In the genomic region with DNA sequence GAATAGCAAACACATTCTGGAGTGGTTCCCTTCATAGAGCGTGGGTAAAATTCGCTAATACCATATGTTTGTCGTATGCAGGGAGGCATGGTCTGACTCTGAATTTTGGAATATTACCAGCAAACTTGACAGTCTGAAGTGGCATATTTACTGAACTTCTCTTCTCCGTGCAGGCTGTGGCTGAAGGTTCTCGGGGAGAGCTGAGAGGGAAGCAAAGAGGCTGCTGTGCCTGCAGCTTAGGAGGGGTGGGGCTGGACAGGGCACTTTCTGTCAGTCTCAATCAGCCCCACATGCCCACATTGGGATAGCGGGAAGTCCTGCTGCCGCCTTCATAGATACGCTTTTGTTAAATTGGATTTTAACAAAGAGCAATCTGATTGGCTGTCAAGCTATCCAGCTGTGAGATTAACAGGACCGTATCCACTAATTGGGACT, we compare ENCODE assay signal across 9 mouse cellular contexts.
A peak's percentile ranks its signal among the peaks of the same experiment; 100 is the strongest.
DNase-seq lines count a peak whose midpoint lies in the region; ATAC-seq and TF ChIP-seq lines count a peak whose summit lies in the region.
"Had no signal": no experiment of that assay in that cellular context is flagged by ENCODE, and none has a peak within 500 bp of the region (broad histone marks: within the 10 kb centered on the region; RNA-seq: fewer than 3 reads in every experiment).

No protein-coding gene starts in this region.

- peaks cover 4% of the 10 kb centered on the region for H3K4me1 ChIP-seq in lung, embryonic 16.5 days (replicated peaks; ENCODE audit: control insufficient read depth, insufficient read depth, low read length)
- no peaks in the 10 kb centered on the region for H3K4me1 ChIP-seq in lung, adult 2 months (ENCODE audit: control insufficient read depth, insufficient read depth, low read length)
- H3K4me1 ChIP-seq in embryonic facial prominence, embryonic 15.5 days = peaks cover 10% of the 10 kb centered on the region; the same call in 1 of the 2 replicates
- H3K4me1 ChIP-seq in hindbrain, embryonic 12.5 days = peaks cover 7% of the 10 kb centered on the region
- H3K4me1 ChIP-seq: neural tube, embryonic 13.5 days had no signal

- DNase-seq in lung, adult 2 months = no peak
- DNase-seq in retina, postnatal 1 day = peak; percentile 90
- no peak for DNase-seq in gastrocnemius, adult 2 months
- DNase-seq: gastrocnemius, postnatal 36 days had no signal

- no peaks in the 10 kb centered on the region for H3K27me3 ChIP-seq in lung, embryonic 16.5 days (ENCODE audit: control insufficient read depth, insufficient read depth, low read depth, low read length)
- no peaks in the 10 kb centered on the region for H3K27me3 ChIP-seq in embryonic facial prominence, embryonic 15.5 days
- H3K27me3 ChIP-seq in hindbrain, embryonic 12.5 days = no peaks in the 10 kb centered on the region
- H3K27me3 ChIP-seq: neural tube, embryonic 13.5 days had no signal

- intact Hi-C loops in gastrocnemius, adult 2 months (cut with DNase I) = no loop called here

- H3K4me3 ChIP-seq in lung, embryonic 16.5 days (ENCODE audit: low read length) = no peak overlapping the region
- H3K4me3 ChIP-seq in lung, adult 2 months (replicated peaks; ENCODE audit: extremely low read depth, low read depth, low read length) = no peak overlapping the region
- H3K4me3 ChIP-seq in embryonic facial prominence, embryonic 15.5 days (replicated peaks) = no peak overlapping the region
- H3K4me3 ChIP-seq in hindbrain, embryonic 12.5 days = no peak overlapping the region
- H3K4me3 ChIP-seq in gastrocnemius, adult 2 months = no peak overlapping the region
- H3K4me3 ChIP-seq: neural tube, embryonic 13.5 days had no signal

- H3K36me3 ChIP-seq in lung, embryonic 16.5 days (ENCODE audit: control insufficient read depth, insufficient read depth, low read length) = no peaks in the 10 kb centered on the region
- H3K36me3 ChIP-seq in embryonic facial prominence, embryonic 15.5 days = no peaks in the 10 kb centered on the region
- no peaks in the 10 kb centered on the region for H3K36me3 ChIP-seq in hindbrain, embryonic 12.5 days
- H3K36me3 ChIP-seq: neural tube, embryonic 13.5 days had no signal

- TF ChIP-seq POLR2A in lung, adult 2 months (IDR thresholded peaks at IDR 0.05; ENCODE audit: borderline replicate concordance, extremely low read depth, low read depth, low read length) = no peak

- H3K9ac ChIP-seq in lung, embryonic 16.5 days (ENCODE audit: low read length) = no peak overlapping the region
- no peak overlapping the region for H3K9ac ChIP-seq in embryonic facial prominence, embryonic 15.5 days
- no peak overlapping the region for H3K9ac ChIP-seq in hindbrain, embryonic 12.5 days
- H3K9ac ChIP-seq: neural tube, embryonic 13.5 days had no signal

- H3K4me2 ChIP-seq in lung, embryonic 16.5 days (ENCODE audit: low read depth, low read length) = peak overlapping the region; percentile 16; the same call in 1 of the 2 replicates
- H3K4me2 ChIP-seq in embryonic facial prominence, embryonic 15.5 days (replicated peaks) = peak overlapping the region; percentile 28
- no peak overlapping the region for H3K4me2 ChIP-seq in hindbrain, embryonic 12.5 days (replicated peaks)
- H3K4me2 ChIP-seq: neural tube, embryonic 13.5 days had no signal

- H3K9me3 ChIP-seq in lung, embryonic 16.5 days (ENCODE audit: control insufficient read depth, low read length) = no peaks in the 10 kb centered on the region
- H3K9me3 ChIP-seq in embryonic facial prominence, embryonic 15.5 days (replicated peaks) = no peaks in the 10 kb centered on the region
- H3K9me3 ChIP-seq in hindbrain, embryonic 12.5 days (replicated peaks) = no peaks in the 10 kb centered on the region
- H3K9me3 ChIP-seq: neural tube, embryonic 13.5 days had no signal

- no peak overlapping the region for H3K27ac ChIP-seq in lung, embryonic 16.5 days (ENCODE audit: low read length)
- peak overlapping the region; percentile 49 for H3K27ac ChIP-seq in embryonic facial prominence, embryonic 15.5 days (replicated peaks)
- no peak overlapping the region for H3K27ac ChIP-seq in hindbrain, embryonic 12.5 days
- H3K27ac ChIP-seq in gastrocnemius, adult 2 months = no peak overlapping the region
- H3K27ac ChIP-seq: neural tube, embryonic 13.5 days had no signal

- peak; percentile 49; the same call in 1 of the 2 replicates for ATAC-seq in lung, embryonic 16.5 days (ENCODE audit: low read depth)
- ATAC-seq in embryonic facial prominence, embryonic 15.5 days (ENCODE audit: insufficient number of reproducible peaks, low FRiP score, low TSS enrichment, low read depth) = 0 out of 2 replicates have a peak, but pooled peaks have one; percentile 29
- peak; percentile 26; the same call in 1 of the 2 replicates for ATAC-seq in hindbrain, embryonic 12.5 days (ENCODE audit: low FRiP score)
- ATAC-seq in erythroid progenitor cell, adult 5-6 weeks (replicated peaks; ENCODE audit: low FRiP score, poor library complexity, severe bottlenecking) = no peak

- no peak for TF ChIP-seq CTCF in lung, adult 2 months (IDR thresholded peaks at IDR 0.05; ENCODE audit: insufficient read depth, low read length)
- no peak for TF ChIP-seq CTCF in gastrocnemius, adult 2 months (IDR thresholded peaks at IDR 0.05)

- WGBS in lung, embryonic 16.5 days = 37% methylated on average over 9 of the region's 9 CpGs
- 64% methylated on average over 9 of the region's 9 CpGs for WGBS in lung, adult 2 months
- WGBS in embryonic facial prominence, embryonic 15.5 days = 31% methylated on average over 9 of the region's 9 CpGs
- 47% methylated on average over 9 of the region's 9 CpGs for WGBS in hindbrain, embryonic 12.5 days
